Mouse (Mus musculus) neural tube, embryonic 13.5 days (tissue): ENCODE results near the gene Gal3st2b. TPM values are rescaled to one million over a fixed set of nuclear protein-coding genes. Genes with fewer than 3 reads are reported as not detected.
"Not testable (repeated sequence)": the region's sequence is repeated elsewhere in the genome, so short reads cannot be mapped to it uniquely, and the experiment has no call there.

Source experiments
- ATAC-seq: fragments of 200-750 bp; cut with Nextera tagmentation; 2 replicates; pipeline ENCODE4 v1.8.0; 2017; ENCODE audit warnings: low read depth, mild to moderate bottlenecking, moderate TSS enrichment, moderate library complexity
- H3K27ac ChIP-seq: fragments of 300-500 bp; sonication (generic); replicated peaks from 2 replicates; pipeline ENCODE4 v1.5.1; 2015; ENCODE audit warnings: moderate library complexity, mild to moderate bottlenecking, inconsistent platforms
- H3K27me3 ChIP-seq: fragments of 300-500 bp; sonication (generic); 2 replicates; pipeline ENCODE4 v1.6.1; 2015; ENCODE audit warnings: mild to moderate bottlenecking, inconsistent platforms
- H3K36me3 ChIP-seq: fragments of 300-500 bp; sonication (generic); 2 replicates; pipeline ENCODE4 v1.6.1; 2015; ENCODE audit warnings: mild to moderate bottlenecking, inconsistent platforms
- H3K4me1 ChIP-seq: fragments of 300-500 bp; sonication (generic); replicated peaks from 2 replicates; pipeline ENCODE4 v1.6.1; 2015; ENCODE audit warnings: inconsistent platforms
- H3K4me2 ChIP-seq: fragments of 300-500 bp; sonication (generic); 2 replicates; pipeline ENCODE4 v1.6.1; 2015; ENCODE audit warnings: inconsistent platforms, mild to moderate bottlenecking, moderate library complexity
- H3K4me3 ChIP-seq: fragments of 300-500 bp; sonication (generic); 2 replicates; pipeline ENCODE4 v1.5.1; 2015; ENCODE audit warnings: mild to moderate bottlenecking, inconsistent platforms
- H3K9ac ChIP-seq: fragments of 300-500 bp; sonication (generic); 2 replicates; pipeline ENCODE4 v1.6.1; 2015; ENCODE audit warnings: moderate library complexity, mild to moderate bottlenecking, inconsistent platforms
- H3K9me3 ChIP-seq: fragments of 300-500 bp; sonication (generic); 2 replicates; pipeline ENCODE4 v1.6.1; 2016; ENCODE audit warnings: inconsistent platforms
- WGBS: fragments of 180-500 bp; shearing (Covaris S2); methylation state at CpG from one replicate; pipeline ENCODE4 v1.1.7; 2015; 5-methylcytosine and 5-hydroxymethylcytosine counted together
- polyA plus RNA-seq: library from polyadenylated mRNA; unstranded; fragments of >200 nt; fragmentation: Nextera tagmentation; extraction: Ambion mirVana; gene quantifications from 2 replicates; pipeline ENCODE4 v1.2.1, GENCODE M21; 2015

The Gal3st2b gene
- polyA plus RNA-seq, 1 experiment from 2014 or later = not detected

DNA sequence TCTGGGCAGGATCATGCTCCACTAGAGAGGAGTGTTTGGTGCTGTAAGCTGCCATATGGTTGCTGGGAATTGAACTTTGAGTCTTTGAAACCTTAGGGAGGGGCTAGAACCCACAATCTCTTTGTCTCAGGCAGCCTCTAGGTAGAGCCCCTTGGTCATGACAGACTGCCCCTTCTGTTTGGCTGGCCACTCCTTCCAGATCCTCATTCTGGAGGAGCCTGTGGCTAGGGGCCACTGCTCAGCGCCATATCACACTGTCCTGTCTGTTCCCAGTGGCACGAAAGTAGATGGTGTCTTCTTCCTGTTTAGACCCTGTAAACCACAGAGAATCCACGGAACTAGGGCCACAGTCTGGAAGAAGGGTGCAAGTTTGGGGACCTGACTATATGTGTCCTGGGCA lies 4.5 kb downstream of the Gal3st2b start:
- not testable (repeated sequence) for H3K36me3 ChIP-seq
- 90% methylated on average over 3 of the region's 3 CpGs for WGBS

DNA sequence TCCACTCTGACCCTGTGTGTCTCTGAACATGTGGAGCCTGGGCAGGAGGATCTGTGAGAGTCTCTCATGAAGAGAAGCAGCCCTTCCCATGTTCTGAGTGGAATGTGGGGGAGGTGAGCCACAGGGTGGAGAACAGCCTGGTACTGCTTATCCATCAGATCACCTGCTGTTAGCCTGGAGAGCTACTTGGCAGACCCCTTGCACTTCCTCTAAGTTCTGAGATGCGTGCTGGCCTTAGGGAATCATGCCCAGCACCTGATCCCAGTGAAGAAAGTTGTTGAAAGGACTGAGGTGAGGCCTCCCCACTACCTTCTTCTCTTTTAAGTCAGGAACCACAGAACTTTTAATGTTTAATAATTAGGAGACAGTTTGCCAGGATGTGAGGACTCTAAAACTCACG lies 5.0 kb downstream of the Gal3st2b start:
- H3K27me3 ChIP-seq, H3K9ac ChIP-seq, H3K4me1 ChIP-seq, H3K27ac ChIP-seq, H3K4me3 ChIP-seq, ATAC-seq, H3K36me3 ChIP-seq, H3K4me2 ChIP-seq, H3K9me3 ChIP-seq: not testable (repeated sequence)
- WGBS = 63% methylated on average over 2 of the region's 2 CpGs

More for the DNA sequence above, 4.5 kb downstream of the Gal3st2b start:
- H3K4me3 ChIP-seq, H3K4me1 ChIP-seq, ATAC-seq, H3K27me3 ChIP-seq, H3K9ac ChIP-seq, H3K4me2 ChIP-seq, H3K9me3 ChIP-seq, H3K27ac ChIP-seq: not testable (repeated sequence)

DNA sequence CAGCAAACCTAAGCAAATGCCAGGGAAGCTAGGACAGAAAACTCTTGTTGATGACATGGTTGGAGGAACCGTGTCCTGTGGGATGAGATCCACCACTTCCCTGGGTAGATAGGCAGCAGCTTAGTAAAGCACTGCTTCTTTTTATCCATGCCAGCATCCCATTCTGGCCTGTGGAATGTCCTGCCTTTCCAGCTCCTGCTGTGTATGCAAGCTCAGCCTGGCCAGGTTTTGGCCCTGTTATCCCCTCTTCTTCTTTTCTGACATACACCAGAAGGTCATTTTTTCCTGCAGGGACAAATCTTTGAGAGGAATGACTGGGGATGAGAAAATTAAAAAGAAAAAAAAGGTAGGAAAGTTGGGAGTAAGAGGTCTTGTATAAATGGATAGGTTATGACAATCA lies 17.3 kb downstream of the Gal3st2b start:
- not testable (repeated sequence) for H3K9me3 ChIP-seq, H3K36me3 ChIP-seq, H3K27ac ChIP-seq, ATAC-seq, H3K4me2 ChIP-seq, H3K9ac ChIP-seq, H3K4me1 ChIP-seq, H3K4me3 ChIP-seq, H3K27me3 ChIP-seq
- 89% methylated on average over 1 of the region's 1 CpGs for WGBS

DNA sequence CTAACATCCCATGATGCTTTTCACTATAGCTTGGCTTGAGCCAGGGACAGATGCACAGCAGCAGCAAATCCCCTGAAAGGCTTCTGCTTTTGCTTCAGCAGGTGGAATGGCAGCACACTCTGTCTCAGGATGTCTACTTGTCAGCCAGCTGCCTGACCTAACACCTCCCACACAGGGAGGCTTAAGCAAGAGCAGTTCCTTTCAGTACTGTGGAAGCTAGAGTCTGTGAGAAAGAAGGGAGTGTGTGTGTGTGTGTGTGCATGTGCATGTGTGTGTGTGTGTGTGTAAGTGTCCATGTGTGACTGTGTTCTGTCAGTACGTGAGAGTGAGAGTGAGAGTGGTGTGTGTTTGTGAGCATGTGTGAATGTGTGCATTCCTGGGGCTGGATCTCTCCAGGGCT lies 19.7 kb downstream of the Gal3st2b start:
- H3K27me3 ChIP-seq, H3K4me2 ChIP-seq, H3K36me3 ChIP-seq, H3K27ac ChIP-seq, H3K4me3 ChIP-seq, H3K9ac ChIP-seq, ATAC-seq, H3K4me1 ChIP-seq, H3K9me3 ChIP-seq: not testable (repeated sequence)
- 55% methylated on average over 1 of the region's 1 CpGs for WGBS

DNA sequence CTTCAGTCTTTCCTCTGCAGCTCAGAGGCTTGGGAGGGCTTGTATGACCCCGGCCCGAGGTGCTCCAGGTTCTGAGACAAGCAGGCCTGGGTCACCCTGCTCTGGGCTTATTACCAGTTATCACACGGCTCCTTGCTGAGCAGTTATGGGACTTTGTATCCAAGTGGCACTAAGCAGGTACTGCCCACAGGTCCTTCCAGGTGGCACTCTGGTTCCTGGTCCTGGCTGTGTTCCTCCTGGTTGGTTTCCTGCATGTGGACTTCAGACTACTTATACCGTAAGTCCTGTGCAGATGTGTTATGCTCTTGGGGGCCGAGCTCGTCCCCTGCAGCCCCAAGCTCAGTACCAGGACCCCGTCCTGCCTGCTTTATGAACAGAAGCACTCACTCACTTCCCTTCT lies 20.3 kb downstream of the Gal3st2b start:
- H3K27ac ChIP-seq, H3K9me3 ChIP-seq, H3K27me3 ChIP-seq, H3K4me1 ChIP-seq, H3K9ac ChIP-seq, H3K36me3 ChIP-seq, H3K4me2 ChIP-seq, H3K4me3 ChIP-seq, ATAC-seq: not testable (repeated sequence)
- 88% methylated on average over 7 of the region's 7 CpGs for WGBS

DNA sequence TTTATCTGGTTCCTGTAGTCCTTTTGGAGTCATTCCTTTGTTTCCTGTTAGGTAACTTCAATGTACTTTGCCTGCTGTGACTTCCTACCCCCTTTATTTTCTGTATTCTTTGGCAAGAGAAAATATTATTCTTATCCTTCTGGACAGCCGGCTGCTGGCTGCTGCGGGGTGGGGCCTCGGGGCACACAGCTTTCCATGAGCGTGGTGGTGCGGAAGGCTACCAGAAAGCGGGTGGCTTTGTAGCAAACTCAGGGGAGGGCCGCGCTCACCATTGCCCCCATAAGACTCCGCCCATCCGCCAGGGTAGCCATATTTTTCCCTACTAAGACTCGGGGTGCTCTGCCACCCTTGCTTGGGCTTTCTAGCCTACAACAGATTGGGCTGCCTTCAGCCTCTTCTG lies 31.0 kb downstream of the Gal3st2b start:
- H3K4me2 ChIP-seq, H3K9me3 ChIP-seq, H3K36me3 ChIP-seq, H3K27ac ChIP-seq, ATAC-seq, H3K27me3 ChIP-seq, H3K9ac ChIP-seq, H3K4me1 ChIP-seq, H3K4me3 ChIP-seq: not testable (repeated sequence)
- no CpG with 5 or more reads among the region's 11 CpGs for WGBS

DNA sequence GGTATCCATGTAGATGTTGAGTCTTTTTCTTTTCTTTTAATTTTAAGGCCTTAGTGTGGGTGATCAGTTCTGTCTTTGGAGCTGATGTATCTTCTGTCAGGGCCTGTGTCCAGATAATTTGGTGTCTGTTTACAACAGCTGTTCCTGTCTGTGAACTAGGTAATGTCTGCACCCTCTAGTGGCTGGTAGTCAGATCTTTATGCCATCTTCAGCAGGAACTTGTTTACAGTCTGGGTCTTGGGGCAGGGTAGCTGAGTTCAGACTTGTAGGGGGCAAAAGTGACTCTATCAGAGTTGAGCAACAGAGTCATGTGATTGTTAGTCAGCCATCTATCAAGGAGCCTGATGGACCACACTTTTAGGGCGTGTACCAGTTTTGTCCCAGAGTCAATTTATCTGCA lies 48.4 kb downstream of the Gal3st2b start:
- not testable (repeated sequence) for H3K4me1 ChIP-seq, H3K36me3 ChIP-seq, H3K9me3 ChIP-seq, H3K27me3 ChIP-seq, H3K4me3 ChIP-seq, H3K4me2 ChIP-seq, H3K9ac ChIP-seq, H3K27ac ChIP-seq, ATAC-seq
- WGBS = no CpG with 5 or more reads among the region's 1 CpGs

DNA sequence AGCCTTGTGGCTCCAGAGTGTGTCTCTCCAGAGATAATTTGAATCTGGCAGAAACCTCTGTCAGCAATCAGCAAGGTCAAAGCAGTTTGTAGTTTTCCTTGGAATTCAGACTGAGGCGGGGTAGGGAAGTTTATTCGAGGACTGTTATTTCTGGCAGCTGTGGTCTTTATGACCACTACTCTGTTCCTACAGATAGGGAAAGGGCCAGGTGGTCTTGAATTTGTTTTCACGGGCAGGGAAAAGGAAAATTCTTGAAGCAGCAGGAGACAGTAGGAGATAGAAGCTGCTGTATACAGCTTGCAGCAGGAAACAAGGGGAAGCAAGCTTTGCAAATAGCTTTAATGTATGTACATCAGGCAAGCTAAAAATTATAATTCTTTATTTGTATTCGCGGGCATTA lies 52.3 kb downstream of the Gal3st2b start:
- H3K27ac ChIP-seq, H3K4me2 ChIP-seq, H3K4me1 ChIP-seq, H3K9ac ChIP-seq, H3K9me3 ChIP-seq, ATAC-seq, H3K36me3 ChIP-seq, H3K4me3 ChIP-seq, H3K27me3 ChIP-seq: not testable (repeated sequence)
- WGBS = 59% methylated on average over 3 of the region's 5 CpGs

DNA sequence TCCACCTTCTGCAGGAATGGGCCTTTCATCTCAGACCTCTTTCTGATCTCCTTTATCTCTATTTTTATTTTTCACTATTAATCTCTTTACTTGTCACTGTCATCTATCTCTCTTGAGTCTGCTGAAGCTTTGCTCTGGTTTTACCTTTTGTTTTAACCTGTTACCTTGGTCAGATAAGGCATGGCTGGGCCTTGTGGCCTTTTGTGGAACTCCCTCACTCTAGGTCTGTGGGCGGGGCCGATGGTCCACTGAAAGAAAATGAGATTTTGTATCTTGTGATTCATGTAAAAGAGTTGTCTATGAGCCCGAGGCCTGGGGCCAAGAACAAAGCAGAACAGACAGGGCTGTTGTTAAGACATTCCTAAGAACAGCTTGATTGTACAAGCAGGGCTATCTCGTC lies 52.7 kb downstream of the Gal3st2b start:
- H3K36me3 ChIP-seq, H3K9me3 ChIP-seq, H3K4me3 ChIP-seq, H3K4me1 ChIP-seq, H3K9ac ChIP-seq, ATAC-seq, H3K4me2 ChIP-seq, H3K27ac ChIP-seq, H3K27me3 ChIP-seq: not testable (repeated sequence)
- no CpG with 5 or more reads among the region's 4 CpGs for WGBS

DNA sequence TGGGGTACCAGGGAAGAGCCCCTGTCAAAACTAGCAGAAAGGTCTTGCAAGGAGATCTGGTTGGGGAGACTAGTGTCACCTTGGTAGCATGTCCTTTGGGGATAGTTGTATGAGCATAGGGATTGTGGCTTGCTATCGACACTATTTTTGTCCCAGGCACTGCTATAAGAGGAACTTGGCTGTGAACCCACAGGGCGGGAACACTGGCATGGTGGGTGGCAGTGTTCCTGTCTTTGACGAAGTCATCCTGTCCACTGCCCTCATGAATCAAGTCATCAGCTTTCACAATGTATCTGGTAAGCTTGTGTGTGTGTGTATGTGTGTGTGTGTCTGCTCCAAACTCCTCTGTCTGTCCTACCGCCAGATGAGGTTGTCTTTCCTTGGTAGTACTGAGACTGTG lies 57.7 kb downstream of the Gal3st2b start:
- not testable (repeated sequence) for H3K9ac ChIP-seq, H3K4me3 ChIP-seq, ATAC-seq, H3K9me3 ChIP-seq, H3K27ac ChIP-seq, H3K36me3 ChIP-seq, H3K4me1 ChIP-seq, H3K4me2 ChIP-seq, H3K27me3 ChIP-seq
- WGBS = 56% methylated on average over 1 of the region's 4 CpGs

DNA sequence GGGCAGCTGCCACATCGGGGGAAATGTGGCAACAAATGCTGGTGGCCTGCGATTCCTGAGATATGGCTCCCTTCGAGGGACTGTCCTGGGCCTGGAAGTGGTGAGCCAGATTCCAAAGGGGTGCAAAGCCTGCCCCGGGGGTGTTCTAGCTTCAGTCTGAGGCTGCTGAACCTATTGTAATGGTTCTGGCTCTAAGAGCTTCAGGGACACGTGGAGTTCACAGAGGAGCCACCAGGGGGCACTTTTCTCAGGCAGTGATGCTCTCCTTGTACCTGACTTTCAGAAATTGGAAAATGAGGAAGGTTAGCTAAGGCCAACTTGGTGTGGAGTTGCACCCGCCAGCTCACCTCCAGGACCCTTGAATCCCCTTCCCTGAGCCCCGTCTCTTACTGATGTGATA lies 60.2 kb downstream of the Gal3st2b start:
- H3K36me3 ChIP-seq, ATAC-seq, H3K27ac ChIP-seq, H3K4me1 ChIP-seq, H3K4me2 ChIP-seq, H3K9me3 ChIP-seq, H3K27me3 ChIP-seq, H3K9ac ChIP-seq, H3K4me3 ChIP-seq: not testable (repeated sequence)
- WGBS = no CpG with 5 or more reads among the region's 7 CpGs

DNA sequence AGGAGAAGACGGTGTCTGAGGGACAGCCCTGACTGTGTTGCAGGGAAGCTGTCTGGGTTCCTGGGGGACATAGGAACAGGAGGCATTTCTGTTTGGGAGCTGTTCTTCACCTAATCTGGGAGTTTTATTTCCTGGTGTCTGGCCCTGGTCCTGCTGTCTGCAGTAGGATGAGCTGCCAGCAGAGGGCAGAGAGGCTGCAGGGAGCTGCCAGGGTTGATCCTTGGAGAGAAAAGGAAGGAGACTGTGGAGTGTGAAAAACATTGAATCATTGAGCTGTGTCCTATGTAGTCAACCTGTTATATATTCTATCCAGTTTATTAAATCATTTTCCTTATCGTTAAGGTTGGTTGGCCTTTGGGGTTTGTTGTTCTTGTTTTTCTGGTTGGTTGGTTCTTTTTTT lies 62.8 kb downstream of the Gal3st2b start:
- H3K9ac ChIP-seq, H3K4me2 ChIP-seq, H3K4me1 ChIP-seq, H3K36me3 ChIP-seq, H3K27me3 ChIP-seq, H3K4me3 ChIP-seq, H3K9me3 ChIP-seq, H3K27ac ChIP-seq: not testable (repeated sequence)
- no CpG with 5 or more reads among the region's 2 CpGs for WGBS
- peak; percentile 51; the same call in 1 of the 2 replicates for ATAC-seq

DNA sequence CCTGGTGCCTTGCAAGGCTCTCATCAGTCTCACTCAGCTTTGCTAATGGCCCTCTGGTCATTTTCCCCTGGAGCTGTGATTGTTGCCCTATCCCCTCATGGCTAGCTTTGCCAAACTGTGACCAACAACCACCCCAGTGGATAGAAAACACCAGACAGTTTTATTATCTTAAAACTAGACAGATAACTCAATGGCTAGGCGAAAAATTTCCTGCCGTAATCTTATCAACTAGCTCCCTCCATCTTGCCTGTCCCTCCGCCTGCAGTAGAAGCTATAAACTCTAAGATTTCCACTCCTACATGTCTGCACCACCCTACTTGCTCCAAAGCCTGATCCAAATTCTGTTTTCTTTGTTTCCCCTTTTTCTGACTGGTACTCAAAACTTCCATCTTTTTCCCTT lies 68.1 kb downstream of the Gal3st2b start:
- no peak overlapping the region for H3K4me2 ChIP-seq
- no peak for ATAC-seq
- H3K27ac ChIP-seq = no peak overlapping the region
- no peaks in the 10 kb centered on the region for H3K36me3 ChIP-seq
- H3K4me1 ChIP-seq = no peaks in the 10 kb centered on the region
- H3K4me3 ChIP-seq = no peak overlapping the region
- no peaks in the 10 kb centered on the region for H3K9me3 ChIP-seq
- no peak overlapping the region for H3K9ac ChIP-seq
- WGBS = 94% methylated on average over 3 of the region's 3 CpGs
- H3K27me3 ChIP-seq = no peaks in the 10 kb centered on the region

DNA sequence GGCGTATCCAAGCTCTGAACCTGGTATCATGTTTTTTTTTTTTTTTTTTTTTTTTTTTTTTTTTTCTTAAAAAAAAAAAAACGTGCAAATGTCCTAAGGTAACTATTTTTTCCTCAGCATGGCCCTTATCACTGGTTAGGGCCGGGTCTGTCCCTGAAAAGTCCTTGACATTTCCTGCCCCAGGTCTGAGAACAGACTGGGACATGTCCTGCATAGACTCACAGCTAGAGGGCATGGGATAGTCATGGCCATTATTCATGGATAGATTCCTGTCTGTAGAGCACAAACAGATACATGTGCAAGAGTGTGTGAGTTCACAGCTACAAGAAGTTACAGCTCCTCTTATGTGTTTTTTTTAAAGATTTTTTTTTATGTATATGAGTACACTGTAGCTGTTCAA lies 70.7 kb downstream of the Gal3st2b start:
- no peaks in the 10 kb centered on the region for H3K4me1 ChIP-seq
- WGBS = 77% methylated on average over 3 of the region's 3 CpGs
- H3K27ac ChIP-seq = no peak overlapping the region
- no peaks in the 10 kb centered on the region for H3K36me3 ChIP-seq
- H3K9ac ChIP-seq = no peak overlapping the region
- H3K4me3 ChIP-seq = no peak overlapping the region
- no peak for ATAC-seq
- no peak overlapping the region for H3K4me2 ChIP-seq
- no peaks in the 10 kb centered on the region for H3K9me3 ChIP-seq
- no peaks in the 10 kb centered on the region for H3K27me3 ChIP-seq
